Mouse (Mus musculus) hindbrain, embryonic 10.5 days (tissue): Measurements from ENCODE around the gene Gm5128. TPM values are rescaled to one million over a fixed set of nuclear protein-coding genes. Genes with fewer than 3 reads are reported as not detected.
"Not testable (repeated sequence)": the region's sequence is repeated elsewhere in the genome, so short reads cannot be mapped to it uniquely, and the experiment has no call there.

ENCODE experiments used
- DNase-seq: peaks from one replicate; pipeline ENCODE4 v3.0.0-alpha.2; 2017; ENCODE audit warnings: low spot score
- H3K27ac ChIP-seq: fragments of 300-500 bp; sonication (generic); 2 replicates; pipeline ENCODE4 v1.5.1; 2016; ENCODE audit warnings: mild to moderate bottlenecking, moderate library complexity
- H3K27me3 ChIP-seq: fragments of 300-500 bp; sonication (generic); 2 replicates; pipeline ENCODE4 v1.6.1; 2016; ENCODE audit warnings: mild to moderate bottlenecking; ENCODE audit not compliant: poor library complexity, insufficient read depth, severe bottlenecking
- H3K36me3 ChIP-seq: fragments of 300-500 bp; sonication (generic); 2 replicates; pipeline ENCODE4 v1.6.1; 2016; ENCODE audit warnings: mild to moderate bottlenecking, moderate library complexity
- H3K4me1 ChIP-seq: fragments of 300-500 bp; sonication (generic); replicated peaks from 2 replicates; pipeline ENCODE4 v1.6.1; 2016; ENCODE audit warnings: mild to moderate bottlenecking
- H3K4me3 ChIP-seq: fragments of 300-500 bp; sonication (generic); 2 replicates; pipeline ENCODE4 v1.5.1; 2016; ENCODE audit warnings: mild to moderate bottlenecking, moderate library complexity
- H3K9me3 ChIP-seq: fragments of 300-500 bp; sonication (generic); 2 replicates; pipeline ENCODE4 v1.6.1; 2016; ENCODE audit warnings: mild to moderate bottlenecking, moderate library complexity
- WGBS: fragments of 180-500 bp; shearing (Covaris S2); methylation state at CpG from one replicate; pipeline ENCODE4 v1.1.7; 2016; 5-methylcytosine and 5-hydroxymethylcytosine counted together
- polyA plus RNA-seq: library from polyadenylated mRNA; unstranded; fragments of >200 nt; fragmentation: Nextera tagmentation; extraction: Ambion mirVana; gene quantifications from 2 replicates; pipeline ENCODE4 v1.2.1, GENCODE M21; 2016

The Gm5128 gene
- polyA plus RNA-seq, result not detected in 2 replicates

DNA sequence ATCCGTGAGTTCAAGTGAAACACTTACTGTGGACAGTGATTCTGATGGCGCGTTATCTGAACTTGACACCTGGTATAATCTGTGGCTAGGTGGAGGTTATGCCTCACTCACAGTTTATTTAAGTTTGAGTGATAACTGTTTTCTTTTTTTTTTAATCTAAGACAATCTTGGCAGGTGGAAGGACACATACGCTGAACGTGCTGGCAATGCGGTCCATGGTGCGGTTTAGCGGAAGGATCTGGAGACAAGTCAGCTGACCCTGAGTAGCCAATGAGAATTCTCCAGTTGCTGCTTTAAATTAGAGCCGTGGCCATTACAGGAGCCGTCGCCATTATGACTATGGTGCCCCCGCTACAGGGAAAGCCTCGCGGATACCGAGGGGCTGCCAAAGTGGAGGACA is at the start of gene Gm5128:
Gene Gm5128, plus strand, starts transcription at position 301 of the 400 bp plus-strand sequence.
- not testable (repeated sequence) for DNase-seq, H3K27me3 ChIP-seq, H3K36me3 ChIP-seq, H3K4me3 ChIP-seq, H3K4me1 ChIP-seq, H3K27ac ChIP-seq, H3K9me3 ChIP-seq
- no CpG with 5 or more reads among the region's 15 CpGs for WGBS

- not testable (repeated sequence) for H3K4me3 ChIP-seq, H3K36me3 ChIP-seq
- 32% methylated on average over 3 of the region's 6 CpGs for WGBS
Observed at GRCm38 (mm10) chrX:135360685-135361084, 12.4 kb upstream of the Gm5128 start.

GRCm38 (mm10) chrX:135361943-135362342 is 11.1 kb upstream of the Gm5128 start:
- H3K4me1 ChIP-seq, H3K4me3 ChIP-seq, H3K9me3 ChIP-seq, H3K27ac ChIP-seq, DNase-seq, H3K36me3 ChIP-seq, H3K27me3 ChIP-seq: not testable (repeated sequence)
- no CpG with 5 or more reads among the region's 4 CpGs for WGBS

More at GRCm38 (mm10) chrX:135360685-135361084, 12.4 kb upstream of the Gm5128 start:
- H3K27me3 ChIP-seq, H3K4me1 ChIP-seq, H3K9me3 ChIP-seq, DNase-seq, H3K27ac ChIP-seq: not testable (repeated sequence)

DNA sequence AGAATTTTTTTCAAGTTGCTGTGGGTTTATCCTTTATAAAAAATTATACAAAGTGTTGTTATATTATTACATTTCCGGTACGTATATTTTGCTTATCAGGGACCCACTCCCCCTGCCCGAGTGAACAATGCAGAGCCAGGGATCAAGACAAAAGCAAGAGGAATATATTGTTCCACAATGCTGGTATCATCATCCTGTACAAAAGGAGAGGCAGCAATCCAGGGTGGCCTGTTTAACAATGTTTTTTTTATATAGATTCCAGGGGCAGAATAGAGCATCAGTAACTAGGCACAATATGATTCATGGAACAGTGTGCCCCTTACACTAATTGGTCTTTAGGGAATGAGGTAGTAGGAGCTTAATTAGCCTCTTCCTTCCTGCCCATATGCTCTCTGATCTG is 30.5 kb downstream of the Gm5128 start:
- not testable (repeated sequence) for H3K4me1 ChIP-seq, H3K36me3 ChIP-seq, DNase-seq, H3K27ac ChIP-seq, H3K9me3 ChIP-seq, H3K27me3 ChIP-seq, H3K4me3 ChIP-seq
- WGBS, result no CpG with 5 or more reads among the region's 3 CpGs

DNA sequence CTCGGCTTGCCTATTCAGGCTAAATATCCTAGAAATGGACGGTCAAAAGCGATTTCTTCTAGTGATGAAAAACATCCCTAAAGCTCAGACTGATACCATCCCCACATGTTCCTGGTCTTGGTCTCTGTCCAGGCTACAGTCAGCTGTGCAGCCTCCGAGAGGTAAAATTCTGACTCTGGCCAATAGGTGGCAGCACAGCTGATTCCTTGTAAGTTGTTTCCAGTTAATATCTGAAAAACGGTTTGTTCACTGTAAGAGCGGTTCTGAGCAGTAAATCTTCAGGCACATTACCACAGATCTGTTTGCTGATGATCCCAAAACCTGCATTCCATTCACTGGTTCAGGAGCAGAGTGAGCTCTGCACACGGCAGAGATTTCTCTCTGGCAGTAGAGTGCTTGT is 48.1 kb downstream of the Gm5128 start:
- DNase-seq, H3K27me3 ChIP-seq, H3K4me3 ChIP-seq, H3K9me3 ChIP-seq, H3K4me1 ChIP-seq, H3K27ac ChIP-seq, H3K36me3 ChIP-seq: not testable (repeated sequence)
- 42% methylated on average over 4 of the region's 7 CpGs for WGBS

GRCm38 (mm10) chrX:135421824-135422223 is 48.7 kb downstream of the Gm5128 start:
- not testable (repeated sequence) for DNase-seq, H3K36me3 ChIP-seq, H3K27me3 ChIP-seq, H3K27ac ChIP-seq, H3K9me3 ChIP-seq, H3K4me1 ChIP-seq, H3K4me3 ChIP-seq

DNA sequence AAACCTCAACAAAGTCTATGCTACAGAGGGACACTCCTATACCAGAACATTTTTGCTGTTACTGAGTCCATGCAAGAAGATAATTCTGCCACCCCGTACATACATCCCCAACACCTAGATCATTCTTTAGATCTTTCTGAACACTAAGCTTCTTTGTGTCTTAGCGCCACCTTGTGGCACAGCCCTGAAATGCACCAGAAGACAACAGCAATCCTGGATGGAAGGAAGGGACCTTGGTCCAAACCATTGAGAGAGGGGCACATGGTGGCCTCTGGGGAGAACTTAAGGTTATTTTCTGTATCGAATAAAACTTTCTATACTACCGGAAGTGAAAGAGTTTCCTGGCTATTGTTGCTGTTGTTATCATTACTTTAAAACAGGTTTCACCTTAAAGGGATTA is 49.4 kb downstream of the Gm5128 start:
- H3K36me3 ChIP-seq, H3K9me3 ChIP-seq, DNase-seq, H3K27me3 ChIP-seq, H3K4me1 ChIP-seq, H3K27ac ChIP-seq, H3K4me3 ChIP-seq: not testable (repeated sequence)
- no CpG with 5 or more reads among the region's 4 CpGs for WGBS

Other genes with a start within 250 kb of the Gm5128 start
- gene Gm15023, start 195.7 kb upstream of the Gm5128 start, polyA plus RNA-seq, result not detected in 2 replicates
- 0.61 and 1.8 TPM in 2 replicates for gene Tceal6, start 162.6 kb upstream of the Gm5128 start, polyA plus RNA-seq
- not detected in 2 replicates for gene Pramel3, start 71.0 kb upstream of the Gm5128 start, polyA plus RNA-seq
- gene Gm7903, start 60.6 kb downstream of the Gm5128 start, polyA plus RNA-seq, result not detected in 2 replicates
- not detected in 2 replicates for gene AV320801, start 121.3 kb downstream of the Gm5128 start, polyA plus RNA-seq
- gene Nxf7, start 225.5 kb downstream of the Gm5128 start, polyA plus RNA-seq, result not detected in 2 replicates